Mouse (Mus musculus) lung, adult 2 months (tissue): ENCODE results near the gene Ptprg.

Experiments used
- CTCF ChIP-seq: fragments of 200-500 bp; IDR thresholded peaks from 2 replicates; pipeline ENCODE4 v1.5.1; 2011; ENCODE audit warnings: mild to moderate bottlenecking, low read length, control low read depth; ENCODE audit not compliant: insufficient read depth
- POLR2A ChIP-seq: fragments of 200-500 bp; IDR thresholded peaks from 2 replicates; pipeline ENCODE4 v1.6.1; 2011; ENCODE audit warnings: low read depth, mild to moderate bottlenecking, control low read depth, low read length, borderline replicate concordance; ENCODE audit errors: extremely low read depth

GRCm38 (mm10) chr14:11941989-11942514, 388.7 kb downstream of the Ptprg start:
- no peak for TF ChIP-seq CTCF
- no peak for TF ChIP-seq POLR2A
